Mouse (Mus musculus) olfactory bulb, adult 2 months (tissue): ENCODE results near the gene Pbld1.

Experiments used
- CTCF ChIP-seq: fragments of 200-500 bp; IDR thresholded peaks from 2 replicates; pipeline ENCODE4 v1.5.1; 2012; ENCODE audit warnings: low read depth, mild to moderate bottlenecking, low read length, moderate library complexity; ENCODE audit not compliant: insufficient read depth
- POLR2A ChIP-seq: fragments of 200-500 bp; IDR thresholded peaks from 2 replicates; pipeline ENCODE4 v1.6.1; 2012; ENCODE audit warnings: mild to moderate bottlenecking, low read depth, low read length, moderate library complexity; ENCODE audit not compliant: insufficient read depth

- no peak for TF ChIP-seq CTCF
- no peak for TF ChIP-seq POLR2A
Observed at GRCm38 (mm10) chr10:63123141-63123540, 63.2 kb downstream of the Pbld1 start.
